Comparison of ENCODE assay signal across 8 mouse cellular contexts in genomic region chr7:6363047-6363488, GRCm38 (mm10). TPM values are rescaled to one million over a fixed set of nuclear protein-coding genes. Genes with fewer than 3 reads are reported as not detected.
DNase-seq lines count a peak whose midpoint lies in the region; ATAC-seq and TF ChIP-seq lines count a peak whose summit lies in the region.

Gene Zfp78, plus strand, starts transcription at chr7:6363280.

- TF ChIP-seq CTCF in thymus, adult 2 months (IDR thresholded peaks at IDR 0.05; ENCODE audit: borderline replicate concordance, control insufficient read depth, extremely low read depth, insufficient read depth, low read length, poor library complexity), result 0 out of 2 replicates have a peak, but pooled peaks have one; percentile 21

- intact Hi-C loops in heart, postnatal 10 days (cut with DNase I), result loop anchor here (2.0 to 10.0 kb wide), 5 partner anchors 49 to 914 kb away; partner anchors contain the start of genes Gm20715, Gm45844 and Zim1

- peak within 1 kb of the TSS; percentile 83 for H3K9ac ChIP-seq in heart, embryonic 16.5 days (ENCODE audit: low read length)
- peak within 1 kb of the TSS; percentile 57 for H3K9ac ChIP-seq in limb, embryonic 12.5 days (replicated peaks)
- H3K9ac ChIP-seq in midbrain, embryonic 16.5 days (ENCODE audit: low read depth, low read length), result peak within 1 kb of the TSS; percentile 75

- no peaks in the 10 kb centered on the region for H3K36me3 ChIP-seq in heart, embryonic 10.5 days
- H3K36me3 ChIP-seq in embryonic facial prominence, embryonic 10.5 days (replicated peaks), result no peaks in the 10 kb centered on the region
- no peaks in the 10 kb centered on the region for H3K36me3 ChIP-seq in heart, embryonic 16.5 days (ENCODE audit: control insufficient read depth, insufficient read depth)
- no peaks in the 10 kb centered on the region for H3K36me3 ChIP-seq in limb, embryonic 12.5 days
- H3K36me3 ChIP-seq in midbrain, embryonic 16.5 days (ENCODE audit: control insufficient read depth, insufficient read depth, low read length), result no peaks in the 10 kb centered on the region
- H3K36me3 ChIP-seq in thymus, adult 2 months (ENCODE audit: control insufficient read depth, insufficient read depth, low read length), result no peaks in the 10 kb centered on the region

- H3K4me3 ChIP-seq in heart, embryonic 10.5 days, result peak within 1 kb of the TSS; percentile 69
- H3K4me3 ChIP-seq in embryonic facial prominence, embryonic 10.5 days, result peak within 1 kb of the TSS; percentile 66
- H3K4me3 ChIP-seq in heart, embryonic 16.5 days (ENCODE audit: low read length), result peak within 1 kb of the TSS; percentile 68
- peak within 1 kb of the TSS; percentile 51 for H3K4me3 ChIP-seq in limb, embryonic 12.5 days (replicated peaks)
- peak within 1 kb of the TSS; percentile 58 for H3K4me3 ChIP-seq in midbrain, embryonic 16.5 days (ENCODE audit: low read depth, low read length)
- peak within 1 kb of the TSS; percentile 88 for H3K4me3 ChIP-seq in thymus, adult 2 months (ENCODE audit: control insufficient read depth, insufficient read depth, low read length)

- peaks cover 4% of the 10 kb centered on the region; the same call in 1 of the 2 replicates for H3K4me1 ChIP-seq in heart, embryonic 10.5 days
- peaks cover 12% of the 10 kb centered on the region for H3K4me1 ChIP-seq in embryonic facial prominence, embryonic 10.5 days
- H3K4me1 ChIP-seq in heart, embryonic 16.5 days (ENCODE audit: control insufficient read depth, insufficient read depth, low read length), result peaks cover 8% of the 10 kb centered on the region
- H3K4me1 ChIP-seq in limb, embryonic 12.5 days (replicated peaks), result peaks cover 6% of the 10 kb centered on the region; the same call in 1 of the 2 replicates
- H3K4me1 ChIP-seq in midbrain, embryonic 16.5 days (ENCODE audit: control insufficient read depth, insufficient read depth, low read length), result peaks cover 22% of the 10 kb centered on the region
- peaks cover 3% of the 10 kb centered on the region for H3K4me1 ChIP-seq in thymus, adult 2 months (replicated peaks; ENCODE audit: control insufficient read depth, insufficient read depth, low read length)

- no peaks in the 10 kb centered on the region for H3K9me3 ChIP-seq in heart, embryonic 10.5 days
- H3K9me3 ChIP-seq in embryonic facial prominence, embryonic 10.5 days, result no peaks in the 10 kb centered on the region
- H3K9me3 ChIP-seq in heart, embryonic 16.5 days (replicated peaks; ENCODE audit: control insufficient read depth, low read length), result no peaks in the 10 kb centered on the region
- H3K9me3 ChIP-seq in limb, embryonic 12.5 days, result no peaks in the 10 kb centered on the region
- H3K9me3 ChIP-seq in midbrain, embryonic 16.5 days (replicated peaks; ENCODE audit: control insufficient read depth, low read length, poor library complexity, severe bottlenecking), result no peaks in the 10 kb centered on the region

- no peaks in the 10 kb centered on the region for H3K27me3 ChIP-seq in heart, embryonic 10.5 days (ENCODE audit: insufficient read depth, poor library complexity, severe bottlenecking)
- no peaks in the 10 kb centered on the region for H3K27me3 ChIP-seq in embryonic facial prominence, embryonic 10.5 days (replicated peaks; ENCODE audit: low read depth, poor library complexity, severe bottlenecking)
- no peaks in the 10 kb centered on the region for H3K27me3 ChIP-seq in heart, embryonic 16.5 days (ENCODE audit: control insufficient read depth, insufficient read depth, low read length)
- no peaks in the 10 kb centered on the region for H3K27me3 ChIP-seq in limb, embryonic 12.5 days
- no peaks in the 10 kb centered on the region for H3K27me3 ChIP-seq in midbrain, embryonic 16.5 days (ENCODE audit: control insufficient read depth, insufficient read depth, low read depth, low read length)
- no peaks in the 10 kb centered on the region for H3K27me3 ChIP-seq in thymus, adult 2 months (ENCODE audit: control insufficient read depth, insufficient read depth, low read length)

- WGBS in heart, embryonic 10.5 days, result 0% methylated on average over 23 of the region's 23 CpGs
- under 1% methylated on average over 23 of the region's 23 CpGs for WGBS in embryonic facial prominence, embryonic 10.5 days
- WGBS in heart, embryonic 16.5 days, result under 1% methylated on average over 23 of the region's 23 CpGs
- under 1% methylated on average over 23 of the region's 23 CpGs for WGBS in limb, embryonic 12.5 days
- WGBS in midbrain, embryonic 16.5 days, result under 1% methylated on average over 23 of the region's 23 CpGs
- WGBS in thymus, adult 2 months, result under 1% methylated on average over 23 of the region's 23 CpGs

- peak within 1 kb of the TSS; percentile 85 for H3K4me2 ChIP-seq in heart, embryonic 16.5 days (ENCODE audit: low read depth, low read length)
- peak within 1 kb of the TSS; percentile 64 for H3K4me2 ChIP-seq in limb, embryonic 12.5 days
- H3K4me2 ChIP-seq in midbrain, embryonic 16.5 days (ENCODE audit: low read length), result peak within 1 kb of the TSS; percentile 75

- peak within 1 kb of the TSS; percentile 85 for H3K27ac ChIP-seq in heart, embryonic 10.5 days
- H3K27ac ChIP-seq in embryonic facial prominence, embryonic 10.5 days (replicated peaks), result peak within 1 kb of the TSS; percentile 83
- H3K27ac ChIP-seq in heart, embryonic 16.5 days (ENCODE audit: low read length), result peak within 1 kb of the TSS; percentile 89
- peak within 1 kb of the TSS; percentile 86 for H3K27ac ChIP-seq in limb, embryonic 12.5 days
- H3K27ac ChIP-seq in midbrain, embryonic 16.5 days (ENCODE audit: low read length), result peak within 1 kb of the TSS; percentile 91
- peak within 1 kb of the TSS; percentile 75 for H3K27ac ChIP-seq in thymus, adult 2 months (ENCODE audit: control insufficient read depth, insufficient read depth, low read length)

- peak; percentile 78 for ATAC-seq in heart, embryonic 16.5 days (replicated peaks; ENCODE audit: extremely low read depth, insufficient read depth, low FRiP score)
- peak; percentile 80 for ATAC-seq in limb, embryonic 12.5 days (ENCODE audit: insufficient number of reproducible peaks, insufficient read depth, low FRiP score, low TSS enrichment, low read depth)
- peak; percentile 88 for ATAC-seq in midbrain, embryonic 16.5 days

- TF ChIP-seq POLR2A in thymus, adult 2 months (IDR thresholded peaks at IDR 0.05; ENCODE audit: control insufficient read depth, extremely low read depth, insufficient read depth, low read length, poor library complexity), result peak; percentile 43; the same call in 1 of the 2 replicates

- DNase-seq in heart, embryonic 10.5 days (ENCODE audit: low spot score), result peak; percentile 96
- no peak for DNase-seq in heart, postnatal 10 days
- DNase-seq in ES-CJ7 (ENCODE audit: low read depth, low spot score), result peak; percentile 97
- DNase-seq in embryonic facial prominence, embryonic 10.5 days (ENCODE audit: low spot score), result peak; percentile 90
- peak; percentile 77 for DNase-seq in thymus, adult 2 months

RNA-seq across cellular contexts. Expression of gene Zfp78, which starts in this region (rescaled TPM):
- polyA plus RNA-seq in heart, embryonic 10.5 days (2016; fragmentation: Nextera tagmentation; extraction: Ambion mirVana), result 0.83 and 1.3 TPM in 2 replicates
- 1 to 10 TPM; 1.3 to 2.4 TPM for total RNA-seq in heart, postnatal 10 days (2021)
- 0.88 and 1.3 TPM in 2 replicates for polyA plus RNA-seq in embryonic facial prominence, embryonic 10.5 days (2016; fragmentation: Nextera tagmentation; extraction: Ambion mirVana)
- polyA plus RNA-seq in heart, embryonic 16.5 days (2015; fragmentation: Nextera tagmentation; extraction: Ambion mirVana), result 1.0 and 1.8 TPM in 2 replicates
- polyA plus RNA-seq in limb, embryonic 12.5 days (2016; fragmentation: Nextera tagmentation; extraction: Ambion mirVana), result 1.8 and 2.1 TPM in 2 replicates
- 7.3 and 7.9 TPM in 2 replicates for polyA plus RNA-seq in midbrain, embryonic 16.5 days (2015; fragmentation: Nextera tagmentation; extraction: Ambion mirVana)
- 0.50 and 0.53 TPM in 2 replicates for polyA plus RNA-seq in thymus, adult 2 months (2012; rRNA removed)

Comparison
In these comparisons a context has a peak if more than half of its experiments do, and no peak if none do; other contexts are left out.
1. DNase-seq: peak in heart, embryonic 10.5 days (single experiment), ES-CJ7 (single experiment) and embryonic facial prominence, embryonic 10.5 days (single experiment); none in heart, postnatal 10 days (0 of 2).
2. Peak in DNase-seq, H3K4me3 ChIP-seq and H3K27ac ChIP-seq in thymus, adult 2 months; RNA of the gene not detected or under 1 TPM.
3. Peak in every context shown above with its lines, with median percentiles within 50 percentile points of each other: H3K27ac ChIP-seq, H3K4me3 ChIP-seq, ATAC-seq, H3K4me2 ChIP-seq and H3K9ac ChIP-seq.